Comparison of ENCODE assay signal across 8 mouse cellular contexts in the genomic region with DNA sequence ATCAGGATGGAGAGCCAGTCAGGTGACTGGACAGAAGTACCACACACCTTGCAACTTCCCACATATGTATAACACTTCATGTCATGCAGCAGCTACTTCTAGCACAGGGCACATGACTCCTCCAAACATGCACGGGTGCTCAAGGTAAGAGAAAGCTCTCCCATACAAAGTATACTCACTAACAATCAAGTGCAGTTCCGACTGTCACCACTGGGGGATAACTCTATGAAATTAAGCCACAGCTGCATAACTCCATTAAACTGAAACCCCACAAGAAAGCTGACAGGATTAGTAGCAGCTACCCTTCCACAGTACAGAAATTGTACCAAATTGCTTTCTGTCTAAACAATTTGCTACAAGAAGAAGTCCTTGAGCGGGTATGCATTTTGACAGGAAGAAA.
DNase-seq lines count a peak whose midpoint lies in the region; ATAC-seq and TF ChIP-seq lines count a peak whose summit lies in the region.

No protein-coding gene starts in this region.

- no peaks in the 10 kb centered on the region for H3K4me1 ChIP-seq in heart, adult 2 months (ENCODE audit: control insufficient read depth, insufficient read depth, low read length)
- no peaks in the 10 kb centered on the region for H3K4me1 ChIP-seq in heart, embryonic 11.5 days (ENCODE audit: control insufficient read depth, insufficient read depth, low read length)
- no peaks in the 10 kb centered on the region for H3K4me1 ChIP-seq in lung, adult 2 months (ENCODE audit: control insufficient read depth, insufficient read depth, low read length)

- no peaks in the 10 kb centered on the region for H3K27me3 ChIP-seq in heart, adult 2 months (ENCODE audit: control insufficient read depth, insufficient read depth, low read length)
- H3K27me3 ChIP-seq in heart, embryonic 11.5 days (ENCODE audit: control insufficient read depth, insufficient read depth, low read length): no peaks in the 10 kb centered on the region

- no peak overlapping the region for H3K4me2 ChIP-seq in heart, embryonic 11.5 days

- H3K79me2 ChIP-seq in heart, adult 2 months (replicated peaks; ENCODE audit: control insufficient read depth, insufficient read depth, low read length): no peaks in the 10 kb centered on the region

- TF ChIP-seq EP300 in heart, adult 2 months (IDR thresholded peaks at IDR 0.05; ENCODE audit: insufficient read depth, low read depth, low read length): no peak

- no peaks in the 10 kb centered on the region; the same call in 1 of the 2 replicates for H3K36me3 ChIP-seq in heart, adult 2 months (ENCODE audit: control insufficient read depth, insufficient read depth, low read length)
- H3K36me3 ChIP-seq in heart, embryonic 11.5 days (ENCODE audit: control insufficient read depth, insufficient read depth, low read length): peaks cover 4% of the 10 kb centered on the region; the same call in 1 of the 2 replicates

- H3K27ac ChIP-seq in heart, adult 2 months: no peak overlapping the region
- H3K27ac ChIP-seq in heart, embryonic 11.5 days (ENCODE audit: low read depth, low read length): no peak overlapping the region

- no peak overlapping the region for H3K9ac ChIP-seq in heart, adult 2 months (ENCODE audit: low read depth, low read length)
- H3K9ac ChIP-seq in heart, embryonic 11.5 days (ENCODE audit: low read depth, low read length): no peak overlapping the region

- 96% methylated on average over 3 of the region's 3 CpGs for WGBS in heart, adult 2 months
- WGBS in heart, embryonic 11.5 days (ENCODE audit: insufficient replicate concordance): 83% methylated on average over 3 of the region's 3 CpGs
- WGBS in lung, adult 2 months: 86% methylated on average over 3 of the region's 3 CpGs

- TF ChIP-seq CTCF in heart, adult 2 months (IDR thresholded peaks at IDR 0.05): peak; percentile 69
- TF ChIP-seq CTCF in lung, adult 2 months (IDR thresholded peaks at IDR 0.05; ENCODE audit: insufficient read depth, low read length): no peak
- TF ChIP-seq CTCF in brain, embryonic 14.5 days (IDR thresholded peaks at IDR 0.05; ENCODE audit: borderline replicate concordance, extremely low read depth, insufficient read depth, insufficient read length): peak; percentile 35; the same call in 1 of the 2 replicates

- DNase-seq in heart, adult 2 months: no peak
- DNase-seq in lung, adult 2 months: peak; percentile 6
- no peak for DNase-seq in lung, postnatal 25 days (ENCODE audit: low spot score)
- DNase-seq in brain, embryonic 14.5 days (ENCODE audit: low read depth): no peak
- DNase-seq in retina, postnatal 1 day: peak; percentile 34
- DNase-seq in urinary bladder, postnatal 4 days (ENCODE audit: low spot score in 2 of 2): no peak
- DNase-seq in ovary, adult 18-20 months (ENCODE audit: low spot score): no peak

- intact Hi-C loops in heart, adult 2 months (cut with DNase I): no loop called here

- no peak for TF ChIP-seq POLR2A in heart, adult 2 months (IDR thresholded peaks at IDR 0.05; ENCODE audit: insufficient read depth, low read depth, low read length)
- no peak for TF ChIP-seq POLR2A in lung, adult 2 months (IDR thresholded peaks at IDR 0.05; ENCODE audit: borderline replicate concordance, extremely low read depth, low read depth, low read length)
- no peak for TF ChIP-seq POLR2A in brain, embryonic 14.5 days (IDR thresholded peaks at IDR 0.05; ENCODE audit: borderline replicate concordance, extremely low read depth, insufficient read depth, insufficient read length, poor library complexity, severe bottlenecking)

- ATAC-seq in heart, embryonic 11.5 days (replicated peaks; ENCODE audit: insufficient number of reproducible peaks, low FRiP score, low TSS enrichment): no peak

- H3K4me3 ChIP-seq in heart, adult 2 months: no peak overlapping the region
- H3K4me3 ChIP-seq in heart, embryonic 11.5 days (ENCODE audit: low read depth, low read length): no peak overlapping the region
- no peak overlapping the region for H3K4me3 ChIP-seq in lung, adult 2 months (replicated peaks; ENCODE audit: extremely low read depth, low read depth, low read length)

- H3K9me3 ChIP-seq in heart, embryonic 11.5 days (replicated peaks; ENCODE audit: control insufficient read depth, low read length): no peaks in the 10 kb centered on the region

Comparison
In these comparisons a context has a peak if more than half of its experiments do, and no peak if none do; other contexts are left out.
1. DNase-seq: peak in lung, adult 2 months (single experiment) and retina, postnatal 1 day (single experiment); none in heart, adult 2 months (0 of 2), lung, postnatal 25 days (single experiment), brain, embryonic 14.5 days (single experiment), urinary bladder, postnatal 4 days (0 of 2) and ovary, adult 18-20 months (single experiment).